Mouse (Mus musculus): Measurements from ENCODE around the gene Fam78a. TPM values are rescaled to one million over a fixed set of nuclear protein-coding genes. Genes with fewer than 3 reads are reported as not detected.
A peak's percentile ranks its signal among the peaks of the same experiment; 100 is the strongest.

Fam78a gene
- polyA plus RNA-seq, 1 experiment from 2014 or later, result 3.1 TPM

DNA sequence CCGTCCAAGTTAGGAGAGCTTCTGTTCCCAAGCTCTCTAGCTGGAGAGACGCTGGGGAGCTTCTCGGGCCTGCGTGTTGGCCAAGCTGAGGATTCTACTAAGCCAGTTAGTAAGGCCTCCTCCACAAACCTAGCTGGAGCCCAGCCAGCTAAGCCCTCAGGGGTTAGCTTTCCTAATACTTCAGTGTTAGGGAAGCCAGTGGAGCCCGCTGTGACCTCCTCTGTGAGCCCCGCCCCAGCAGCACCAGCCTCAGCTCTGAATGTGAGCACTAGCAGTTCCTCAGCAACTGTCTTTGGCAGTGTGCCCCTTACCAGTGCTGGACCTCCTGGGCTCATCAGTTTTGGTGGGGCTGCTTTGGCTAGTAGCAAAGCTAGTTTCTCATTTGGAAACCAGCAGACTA lies 51.2 kb downstream of the Fam78a start:
- Histone ChIP-seq H3K9me3 (ENCODE audit: control insufficient read depth, low read length) (no peaks in the 10 kb centered on the region; the same call in 1 of the 2 replicates), H3K4me3 (ENCODE audit: low read depth, low read length) (no peak overlapping the region), H3K9ac (ENCODE audit: low read length) (no peak overlapping the region), H3K27me3 (ENCODE audit: control insufficient read depth, insufficient read depth, low read length) (no peaks in the 10 kb centered on the region), H3K27ac (ENCODE audit: low read depth, low read length) (no peak overlapping the region), H3K4me2 (ENCODE audit: low read depth) (no peak overlapping the region), H3K36me3 (ENCODE audit: control insufficient read depth, insufficient read depth, low read length) (peaks cover 18% of the 10 kb centered on the region), H3K4me1 (ENCODE audit: control insufficient read depth, insufficient read depth, low read length) (no peaks in the 10 kb centered on the region)
- DNase-seq (ENCODE audit: low spot score) (no peak), ATAC-seq (ENCODE audit: insufficient read depth, low FRiP score, low TSS enrichment) (no peak)
- WGBS, result 94% methylated on average over 6 of the region's 6 CpGs

GRCm38 (mm10) chr2:32029636-32030035 lies 55.0 kb downstream of the Fam78a start:
- H3K9ac ChIP-seq (ENCODE audit: low read length), result no peak overlapping the region
- no peak overlapping the region for H3K4me3 ChIP-seq (ENCODE audit: low read depth, low read length)
- no peaks in the 10 kb centered on the region for H3K4me1 ChIP-seq (ENCODE audit: control insufficient read depth, insufficient read depth, low read length)
- H3K9me3 ChIP-seq (ENCODE audit: control insufficient read depth, low read length), result no peaks in the 10 kb centered on the region; the same call in 1 of the 2 replicates
- 82% methylated on average over 3 of the region's 3 CpGs for WGBS
- H3K27me3 ChIP-seq (ENCODE audit: control insufficient read depth, insufficient read depth, low read length), result no peaks in the 10 kb centered on the region
- 0 out of 2 replicates have a peak overlapping the region, but pooled peaks have one; percentile 14 for H3K27ac ChIP-seq (ENCODE audit: low read depth, low read length)
- H3K4me2 ChIP-seq (ENCODE audit: low read depth), result no peak overlapping the region
- peaks cover 24% of the 10 kb centered on the region for H3K36me3 ChIP-seq (ENCODE audit: control insufficient read depth, insufficient read depth, low read length)
- no peak for DNase-seq (ENCODE audit: low spot score)
- no peak for ATAC-seq (ENCODE audit: insufficient read depth, low FRiP score, low TSS enrichment)

DNA sequence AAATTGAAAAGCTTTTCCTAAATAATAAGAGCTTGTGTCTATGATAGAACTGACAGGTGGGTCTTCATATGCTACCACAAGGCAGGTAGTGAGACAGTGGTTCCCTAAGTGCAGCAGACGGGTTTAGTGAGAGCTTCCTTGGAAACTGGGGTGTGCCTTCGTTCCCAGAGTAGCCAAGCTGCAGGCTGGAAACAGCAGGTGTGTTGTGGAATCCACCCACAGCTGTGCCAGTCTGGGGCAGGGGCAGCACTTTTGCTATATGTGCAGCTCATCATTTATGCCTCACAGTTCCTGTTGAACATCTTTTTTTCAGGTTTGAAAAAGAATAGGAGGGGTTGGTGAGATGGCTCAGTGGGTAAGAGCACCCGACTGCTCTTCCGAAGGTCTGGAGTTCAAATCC lies 60.3 kb downstream of the Fam78a start:
- no peak overlapping the region for H3K27ac ChIP-seq (ENCODE audit: low read depth, low read length)
- no peak overlapping the region for H3K9ac ChIP-seq (ENCODE audit: low read length)
- H3K27me3 ChIP-seq (ENCODE audit: control insufficient read depth, insufficient read depth, low read length), result no peaks in the 10 kb centered on the region
- H3K4me2 ChIP-seq (ENCODE audit: low read depth), result no peak overlapping the region
- H3K4me3 ChIP-seq (ENCODE audit: low read depth, low read length), result no peak overlapping the region
- ATAC-seq (ENCODE audit: insufficient read depth, low FRiP score, low TSS enrichment), result no peak
- H3K9me3 ChIP-seq (ENCODE audit: control insufficient read depth, low read length), result no peaks in the 10 kb centered on the region; the same call in 1 of the 2 replicates
- no peak for DNase-seq (ENCODE audit: low spot score)
- peaks cover 22% of the 10 kb centered on the region for H3K36me3 ChIP-seq (ENCODE audit: control insufficient read depth, insufficient read depth, low read length)
- H3K4me1 ChIP-seq (ENCODE audit: control insufficient read depth, insufficient read depth, low read length), result no peaks in the 10 kb centered on the region
- WGBS, result 93% methylated on average over 4 of the region's 4 CpGs

DNA sequence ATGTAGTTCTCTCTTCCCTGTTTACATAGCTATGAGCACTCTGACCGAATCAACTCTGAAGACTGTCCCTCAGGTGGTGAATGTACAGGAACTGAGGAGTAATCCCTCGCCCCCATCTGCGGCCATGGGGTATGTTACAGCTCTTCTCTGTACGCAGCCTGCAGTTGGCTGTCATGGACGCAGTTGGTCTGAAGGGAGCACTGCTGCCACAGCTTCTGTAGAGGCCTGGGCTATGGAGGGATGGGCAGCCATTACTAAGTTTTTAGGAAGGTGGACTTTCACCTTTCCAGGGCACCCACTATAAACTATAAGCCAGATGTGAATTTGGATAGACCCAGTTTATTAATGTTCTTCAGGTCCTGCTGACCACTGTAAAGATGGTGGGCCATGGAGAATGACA lies 64.4 kb downstream of the Fam78a start:
- Histone ChIP-seq H3K36me3 (ENCODE audit: control insufficient read depth, insufficient read depth, low read length) (peaks cover 30% of the 10 kb centered on the region), H3K4me2 (ENCODE audit: low read depth) (no peak overlapping the region), H3K9ac (ENCODE audit: low read length) (no peak overlapping the region), H3K4me1 (ENCODE audit: control insufficient read depth, insufficient read depth, low read length) (no peaks in the 10 kb centered on the region), H3K27ac (ENCODE audit: low read depth, low read length) (no peak overlapping the region), H3K27me3 (ENCODE audit: control insufficient read depth, insufficient read depth, low read length) (no peaks in the 10 kb centered on the region), H3K4me3 (ENCODE audit: low read depth, low read length) (no peak overlapping the region), H3K9me3 (ENCODE audit: control insufficient read depth, low read length) (no peaks in the 10 kb centered on the region)
- 93% methylated on average over 5 of the region's 5 CpGs for WGBS
- DNase-seq (ENCODE audit: low spot score) (no peak), ATAC-seq (ENCODE audit: insufficient read depth, low FRiP score, low TSS enrichment) (no peak)

- DNase-seq (ENCODE audit: low spot score), result no peak
- 89% methylated on average over 4 of the region's 4 CpGs for WGBS
Observed at GRCm38 (mm10) chr2:32019704-32020103, 65.0 kb downstream of the Fam78a start.

DNA sequence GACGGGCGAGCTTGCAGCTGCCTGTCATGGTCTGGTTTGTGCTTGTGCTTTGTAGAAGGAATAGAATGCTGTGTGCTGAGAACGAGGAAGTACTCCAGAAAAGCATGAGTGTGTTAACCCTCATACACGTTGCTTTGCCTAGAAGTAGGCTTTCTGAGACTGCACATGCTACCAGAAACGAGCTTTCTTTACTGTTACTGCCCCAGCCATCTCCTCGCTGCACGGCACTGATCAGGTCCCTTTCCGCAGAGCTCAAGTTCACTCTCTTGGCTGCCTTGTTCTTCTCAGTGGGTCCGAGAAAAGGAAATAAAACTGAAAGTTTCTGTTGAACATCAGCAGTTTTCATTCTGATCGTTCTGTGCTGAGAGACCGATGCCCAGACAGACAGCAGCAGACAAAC lies 75.9 kb downstream of the Fam78a start:
- H3K4me2 ChIP-seq (ENCODE audit: low read depth), result no peak overlapping the region
- DNase-seq (ENCODE audit: low spot score), result no peak
- H3K4me1 ChIP-seq (ENCODE audit: control insufficient read depth, insufficient read depth, low read length), result no peaks in the 10 kb centered on the region
- H3K9me3 ChIP-seq (ENCODE audit: control insufficient read depth, low read length), result no peaks in the 10 kb centered on the region
- H3K9ac ChIP-seq (ENCODE audit: low read length), result no peak overlapping the region
- H3K4me3 ChIP-seq (ENCODE audit: low read depth, low read length), result no peak overlapping the region
- no peaks in the 10 kb centered on the region for H3K27me3 ChIP-seq (ENCODE audit: control insufficient read depth, insufficient read depth, low read length)
- peaks cover 24% of the 10 kb centered on the region for H3K36me3 ChIP-seq (ENCODE audit: control insufficient read depth, insufficient read depth, low read length)
- WGBS, result 94% methylated on average over 11 of the region's 11 CpGs
- ATAC-seq (ENCODE audit: insufficient read depth, low FRiP score, low TSS enrichment), result no peak
- no peak overlapping the region for H3K27ac ChIP-seq (ENCODE audit: low read depth, low read length)

More at GRCm38 (mm10) chr2:32019704-32020103, 65.0 kb downstream of the Fam78a start:
- H3K4me3 ChIP-seq (ENCODE audit: low read depth, low read length), result no peak overlapping the region
- no peaks in the 10 kb centered on the region for H3K9me3 ChIP-seq (ENCODE audit: control insufficient read depth, low read length)
- H3K36me3 ChIP-seq (ENCODE audit: control insufficient read depth, insufficient read depth, low read length), result peaks cover 28% of the 10 kb centered on the region
- H3K4me2 ChIP-seq (ENCODE audit: low read depth), result no peak overlapping the region
- H3K27ac ChIP-seq (ENCODE audit: low read depth, low read length), result no peak overlapping the region
- no peaks in the 10 kb centered on the region for H3K4me1 ChIP-seq (ENCODE audit: control insufficient read depth, insufficient read depth, low read length)
- no peak for ATAC-seq (ENCODE audit: insufficient read depth, low FRiP score, low TSS enrichment)
- no peak overlapping the region for H3K9ac ChIP-seq (ENCODE audit: low read length)
- H3K27me3 ChIP-seq (ENCODE audit: control insufficient read depth, insufficient read depth, low read length), result no peaks in the 10 kb centered on the region

DNA sequence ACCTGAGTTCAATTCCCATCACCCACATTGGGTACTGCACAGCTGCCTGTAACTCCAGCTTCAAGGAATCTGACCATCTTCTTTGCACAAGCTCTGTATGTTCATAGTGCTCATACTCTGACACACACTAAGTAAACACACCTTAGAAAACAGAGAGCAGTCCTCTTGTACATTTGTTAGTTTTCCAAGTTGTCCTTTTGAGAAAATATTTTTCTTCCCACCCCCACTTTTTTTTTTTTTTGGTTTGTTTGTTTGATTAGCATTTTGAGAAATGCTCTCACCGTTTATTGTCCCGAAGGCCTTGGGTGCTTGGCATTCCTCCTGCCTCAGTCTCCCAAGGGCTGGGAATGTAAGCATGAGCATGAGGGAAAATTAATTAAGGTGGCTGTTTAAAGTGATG lies 76.3 kb downstream of the Fam78a start:
- WGBS, result 93% methylated on average over 2 of the region's 2 CpGs
- ATAC-seq (ENCODE audit: insufficient read depth, low FRiP score, low TSS enrichment), result no peak
- DNase-seq (ENCODE audit: low spot score), result no peak
- no peaks in the 10 kb centered on the region for H3K4me1 ChIP-seq (ENCODE audit: control insufficient read depth, insufficient read depth, low read length)
- no peak overlapping the region for H3K4me3 ChIP-seq (ENCODE audit: low read depth, low read length)
- H3K9ac ChIP-seq (ENCODE audit: low read length), result no peak overlapping the region
- H3K9me3 ChIP-seq (ENCODE audit: control insufficient read depth, low read length), result no peaks in the 10 kb centered on the region
- H3K27me3 ChIP-seq (ENCODE audit: control insufficient read depth, insufficient read depth, low read length), result no peaks in the 10 kb centered on the region
- H3K36me3 ChIP-seq (ENCODE audit: control insufficient read depth, insufficient read depth, low read length), result peaks cover 24% of the 10 kb centered on the region
- no peak overlapping the region for H3K27ac ChIP-seq (ENCODE audit: low read depth, low read length)
- no peak overlapping the region for H3K4me2 ChIP-seq (ENCODE audit: low read depth)

Small RNA genes within 50 kb of the gene (microRNA-seq; reads per million reads assigned to microRNA genes)
- gene Mir7674, result not detected

Other genes with a start within 250 kb of the Fam78a start
- 0.51 and 1.2 TPM in 2 replicates for gene Fibcd1, start 238.9 kb downstream of the Fam78a start, polyA plus RNA-seq (2014; fragmentation: Nextera tagmentation; extraction: Ambion mirVana)
- 6.6 and 8.1 TPM in 2 replicates for gene Lamc3, start 197.6 kb downstream of the Fam78a start, polyA plus RNA-seq (2014; fragmentation: Nextera tagmentation; extraction: Ambion mirVana)
- gene Aif1l, start 134.7 kb downstream of the Fam78a start, polyA plus RNA-seq (2014; fragmentation: Nextera tagmentation; extraction: Ambion mirVana), result 53.5 and 60.3 TPM in 2 replicates
- gene Nup214, start 110.4 kb downstream of the Fam78a start, polyA plus RNA-seq (2014; fragmentation: Nextera tagmentation; extraction: Ambion mirVana), result 71.2 and 72.7 TPM in 2 replicates
- gene Plpp7, start 10.7 kb upstream of the Fam78a start, polyA plus RNA-seq (2014; fragmentation: Nextera tagmentation; extraction: Ambion mirVana), result 8.9 and 9.3 TPM in 2 replicates
- 73.9 and 81.1 TPM in 2 replicates for gene Prrc2b, start 66.2 kb upstream of the Fam78a start, polyA plus RNA-seq (2014; fragmentation: Nextera tagmentation; extraction: Ambion mirVana)
- 20.7 and 20.8 TPM in 2 replicates for gene Pomt1, start 151.7 kb upstream of the Fam78a start, polyA plus RNA-seq (2014; fragmentation: Nextera tagmentation; extraction: Ambion mirVana)
- gene Uck1, start 175.3 kb upstream of the Fam78a start, polyA plus RNA-seq (2014; fragmentation: Nextera tagmentation; extraction: Ambion mirVana), result 66.1 and 68.9 TPM in 2 replicates
- 22.1 and 23.8 TPM in 2 replicates for gene Golga2, start 202.5 kb upstream of the Fam78a start, polyA plus RNA-seq (2014; fragmentation: Nextera tagmentation; extraction: Ambion mirVana)
- 330 and 385 TPM in 2 replicates for gene Swi5, start 203.2 kb upstream of the Fam78a start, polyA plus RNA-seq (2014; fragmentation: Nextera tagmentation; extraction: Ambion mirVana)